Mouse (Mus musculus): Measurements from ENCODE around the gene Aamp. TPM values are rescaled to one million over a fixed set of nuclear protein-coding genes. Genes with fewer than 3 reads are reported as not detected.

Aamp gene
- 169 TPM for total RNA-seq (2023)

GRCm38 (mm10) chr1:74284543-74285160 lies at the start of gene Aamp, which contains the start of gene Pnkd:
Aamp (minus strand) TSS chr1:74284738.
Pnkd (plus strand) TSS chr1:74284930.

GRCm38 (mm10) chr1:74305522-74305921 lies 21.0 kb upstream of the Aamp start, which contains the start of gene Tmbim1:
Tmbim1 (minus strand) TSS chr1:74305622.

GRCm38 (mm10) chr1:74278538-74278937 lies 6.0 kb downstream of the Aamp start, which contains the start of gene Gpbar1:
Gpbar1 (plus strand) TSS chr1:74278550.

GRCm38 (mm10) chr1:74235938-74236589 lies 48.5 kb downstream of the Aamp start, which contains the start of gene Arpc2:
Arpc2 (plus strand) TSS chr1:74236084.

Other genes with a start within 250 kb of the Aamp start
- gene Tns1, start 160.3 kb downstream of the Aamp start, total RNA-seq (2023) = 41.3 TPM
- 0.41 TPM for gene Rufy4, start 159.2 kb downstream of the Aamp start, total RNA-seq (2023)
- gene Cxcr2, start 130.7 kb downstream of the Aamp start, total RNA-seq (2023) = 1.8 TPM
- gene Cxcr1, start 90.1 kb downstream of the Aamp start, total RNA-seq (2023) = not detected
- gene Arpc2, start 48.7 kb downstream of the Aamp start, total RNA-seq (2023) = 366 TPM
- 1.7 TPM for gene Gpbar1, start 6.2 kb downstream of the Aamp start, total RNA-seq (2023)
- 22.7 TPM for gene Pnkd, start 192 bp upstream of the Aamp start, total RNA-seq (2023)
- 0.95 TPM for gene Tmbim1, start 20.9 kb upstream of the Aamp start, total RNA-seq (2023)
- gene Catip, start 77.4 kb upstream of the Aamp start, total RNA-seq (2023) = not detected
- 5.3 TPM for gene Slc11a1, start 90.5 kb upstream of the Aamp start, total RNA-seq (2023)
- 105 TPM for gene Ctdsp1, start 106.8 kb upstream of the Aamp start, total RNA-seq (2023)
- 1.4 TPM for gene Vil1, start 124.6 kb upstream of the Aamp start, total RNA-seq (2023)
- 26.5 TPM for gene Cnot9, start 221.3 kb upstream of the Aamp start, total RNA-seq (2023)